Mouse (Mus musculus) MEL (cell line): Measurements from ENCODE around the gene Slitrk5.

ENCODE experiments used
- CTCF ChIP-seq, 3 experiments: IDR thresholded peaks in 2 of 3; conservative IDR thresholded peaks in 1 of 3; 2 replicates each; pipeline ENCODE4 v1.5.1; 2011 to 2012; ENCODE audit warnings: low read length in 3 of 3, low read depth in 2 of 3, mild to moderate bottlenecking in 2 of 3, improper control_type of control experiment in 1 of 3, inconsistent platforms in 1 of 3, mixed read lengths in 1 of 3, moderate library complexity in 1 of 3; ENCODE audit not compliant: control insufficient read depth in 1 of 3, insufficient read depth in 1 of 3, poor library complexity in 1 of 3, severe bottlenecking in 1 of 3
- E2F4 ChIP-seq: IDR thresholded peaks from 2 replicates; pipeline ENCODE4 v1.6.1; 2011; ENCODE audit warnings: low read depth, low read length, improper control_type of control experiment, borderline replicate concordance
- EP300 ChIP-seq, 2 experiments: IDR thresholded peaks; 2 replicates each; pipeline ENCODE4 v1.6.1; 2011; ENCODE audit warnings: improper control_type of control experiment in 2 of 2, low read length in 2 of 2, low read depth in 1 of 2, mild to moderate bottlenecking in 1 of 2
- POLR2A ChIP-seq, 2 experiments: IDR thresholded peaks; 2 replicates each; pipeline ENCODE4 v1.6.1; 2011 to 2012; ENCODE audit warnings: low read length in 2 of 2, mild to moderate bottlenecking in 2 of 2, control low read depth in 1 of 2, improper control_type of control experiment in 1 of 2, low read depth in 1 of 2, moderate library complexity in 1 of 2; ENCODE audit not compliant: control insufficient read depth in 1 of 2, insufficient read depth in 1 of 2, poor library complexity in 1 of 2
- POLR2AphosphoS2 ChIP-seq: IDR thresholded peaks from 2 replicates; pipeline ENCODE4 v1.6.1; 2011; ENCODE audit warnings: low read length, improper control_type of control experiment

DNA sequence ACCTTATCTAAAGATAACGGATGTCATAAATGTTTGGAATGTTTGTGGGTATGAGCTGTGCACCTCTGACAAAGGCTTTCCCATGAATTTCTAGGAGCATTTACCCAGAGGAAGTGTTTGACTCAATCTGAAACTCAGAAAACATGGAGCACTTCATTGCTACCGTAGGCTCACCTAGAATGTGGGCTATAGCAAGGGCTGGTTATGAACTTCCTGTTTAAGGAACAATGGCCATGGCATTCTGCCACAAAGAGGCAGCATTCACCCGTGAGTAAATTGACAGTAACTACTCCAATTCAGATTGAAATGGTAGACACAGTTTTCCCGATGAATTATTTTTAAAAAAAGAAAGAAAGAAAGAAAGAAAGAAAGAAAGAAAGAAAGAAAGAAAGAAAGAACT lies 8.6 kb downstream of the Slitrk5 start:
- TF ChIP-seq EP300 (IDR thresholded peaks at IDR 0.05; ENCODE audit: low read depth in 1 of 2, low read length in 2 of 2) (no peak), POLR2A (IDR thresholded peaks at IDR 0.05; ENCODE audit: control insufficient read depth in 1 of 2, insufficient read depth in 1 of 2, low read depth in 1 of 2, low read length in 2 of 2, poor library complexity in 1 of 2) (no peak), E2F4 (no peak), POLR2AphosphoS2 (no peak), CTCF (IDR thresholded peaks at IDR 0.05 in 2 of 3, conservative IDR thresholded peaks at IDR 0.05 in 1 of 3; ENCODE audit: control insufficient read depth in 1 of 3, insufficient read depth in 1 of 3, low read depth in 2 of 3, low read length in 3 of 3, poor library complexity in 1 of 3, severe bottlenecking in 1 of 3) (peak in 1 of 3 experiments; percentile 29; a peak in 2 of 6 replicates)
